Mouse (Mus musculus) gastrocnemius, postnatal 25 days (tissue): ENCODE data around the gene Gm1527. TPM values are rescaled to one million over a fixed set of nuclear protein-coding genes. Genes with fewer than 3 reads are reported as not detected.
"Not testable (repeated sequence)": the region's sequence is repeated elsewhere in the genome, so short reads cannot be mapped to it uniquely, and the experiment has no call there.

ENCODE experiments used
- DNase-seq: peaks from one replicate; pipeline ENCODE4 v3.0.0; 2022
- long read RNA-seq, 2 experiments: library from polyadenylated mRNA; stranded (forward); transcript quantifications; one replicate each; pipeline ENCODE4 v2.0.0; 2021
- total RNA-seq, 2 experiments: library from RNA; stranded (reverse); gene quantifications; 1 replicate in 1 of 2; 2 replicates in 1 of 2; pipeline ENCODE4 v1.2.3; 2021

Gm1527 gene
- total RNA-seq: not detected
- long read RNA-seq, experiment 1: 0 reads
- long read RNA-seq, experiment 2: 0 reads

- no peak for DNase-seq
These were observed at the start of gene Gm1527 for GRCm38 (mm10) chr3:28892317-28892716. Gm1527 (plus strand) TSS chr3:28892617.

- DNase-seq: no peak
These were observed 49.2 kb upstream of the Gm1527 start for GRCm38 (mm10) chr3:28843231-28843630.

GRCm38 (mm10) chr3:28847115-28847514, 45.3 kb upstream of the Gm1527 start:
- DNase-seq: no peak

- DNase-seq: not testable (repeated sequence)
These were observed 40.2 kb upstream of the Gm1527 start for GRCm38 (mm10) chr3:28852174-28852573.

- DNase-seq: not testable (repeated sequence)
These were observed 32.6 kb upstream of the Gm1527 start for GRCm38 (mm10) chr3:28859630-28860392.

- not testable (repeated sequence) for DNase-seq
These were observed 4.5 kb downstream of the Gm1527 start for GRCm38 (mm10) chr3:28896966-28897365.

- no peak for DNase-seq
These were observed 73.5 kb downstream of the Gm1527 start for GRCm38 (mm10) chr3:28965931-28966330.

GRCm38 (mm10) chr3:28968851-28969250, 76.4 kb downstream of the Gm1527 start:
- no peak for DNase-seq

Other genes starting within 250 kb of the Gm1527 start
- not detected for gene Slc2a2, start 194.7 kb upstream of the Gm1527 start, total RNA-seq
- gene Eif5a2, start 111.3 kb upstream of the Gm1527 start, total RNA-seq: under 1 TPM; 0.79 to 0.83 TPM
- 100 to 1,000 TPM; 135 to 157 TPM for gene Rpl22l1, start 87.2 kb upstream of the Gm1527 start, total RNA-seq
- gene Egfem1, start 189.4 kb downstream of the Gm1527 start, total RNA-seq: not detected